Mouse (Mus musculus) stomach, postnatal 0 days (tissue): ENCODE measurements at regions not wholly inside any gene's neighbourhood (a gene's known extent, or its start where the extent isn't known, plus 50 kb on each side); places are given as distances from the start of the nearest gene placed in this dataset.

ENCODE experiments used
- CTCF ChIP-seq: IDR thresholded peaks from 2 replicates; pipeline ENCODE4 v1.5.1; 2016; ENCODE audit warnings: antibody characterized with exemption, low read depth, mild to moderate bottlenecking, moderate library complexity
- EP300 ChIP-seq: optimal IDR thresholded peaks from 2 replicates; pipeline ENCODE3; 2016; ENCODE audit warnings: antibody characterized with exemption

DNA sequence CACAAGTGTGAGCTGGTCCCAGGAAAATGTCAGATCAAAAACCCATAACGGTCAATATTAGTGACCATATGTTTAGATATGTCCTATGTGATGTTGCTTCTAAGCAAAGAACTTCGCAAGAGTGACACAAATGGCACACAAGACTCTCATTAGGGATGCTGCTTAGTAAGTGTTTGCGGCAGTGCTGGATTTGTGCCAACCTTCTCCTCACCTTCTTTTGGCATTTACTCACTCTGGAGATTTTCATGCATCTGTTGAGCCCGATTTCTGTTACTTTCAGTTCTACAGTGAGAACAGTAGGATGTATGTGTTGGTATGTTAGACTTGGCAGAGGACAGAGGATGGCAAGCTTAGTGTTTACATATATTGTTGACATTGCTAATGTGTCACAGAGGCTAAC is 231.0 kb upstream of the Nox3 start:
- TF ChIP-seq CTCF (no peak), EP300 (no peak)
